ENCODE assay signal across 17 mouse cellular contexts in the genomic region with DNA sequence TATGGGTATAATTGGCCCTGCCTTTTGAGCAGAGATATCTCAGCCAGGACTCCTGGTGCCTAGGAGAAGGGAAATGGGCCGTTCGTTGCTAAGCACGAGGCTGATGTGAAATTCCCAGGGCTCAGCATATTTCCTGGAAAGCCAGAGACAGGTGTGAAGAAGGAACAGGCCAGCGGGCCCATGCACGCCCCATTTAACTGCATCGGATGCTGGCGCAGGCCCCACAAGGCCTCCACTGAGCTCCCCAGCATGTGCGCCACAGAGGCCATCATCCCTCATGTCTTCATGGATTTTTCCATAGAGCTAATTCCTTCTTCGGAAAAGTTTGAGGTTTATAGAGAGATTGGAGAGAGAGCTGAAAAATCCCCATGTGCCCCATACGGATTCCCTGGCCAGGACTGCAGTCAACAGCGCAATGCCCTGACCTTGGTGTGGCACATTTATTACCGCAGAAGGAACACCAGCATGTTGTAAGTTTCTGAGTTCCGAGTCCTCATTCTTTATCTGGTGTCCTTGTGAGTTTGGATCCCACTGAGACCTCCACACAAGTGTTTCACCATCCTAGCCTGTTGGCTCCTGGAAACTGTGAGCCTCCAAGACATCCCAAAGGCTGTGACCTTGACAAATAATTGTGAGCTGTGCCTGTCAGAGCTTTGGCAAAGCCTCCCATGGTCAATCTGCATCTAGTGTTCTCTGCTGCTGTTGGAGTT.
DNase-seq lines count a peak whose midpoint lies in the region.
"Had no signal": no experiment of that assay in that cellular context is flagged by ENCODE, and none has a peak within 500 bp of the region (broad histone marks: within the 10 kb centered on the region; RNA-seq: fewer than 3 reads in every experiment).

No protein-coding gene starts in this region.

- DNase-seq in cerebellum, adult 11-12 months = peak; percentile 63
- DNase-seq in cerebellum, postnatal 4 days (ENCODE audit: low spot score in 2 of 2) = no peak
- peak; percentile 71 for DNase-seq in adrenal gland, adult 8-10 months
- DNase-seq in adrenal gland, postnatal 36 days = peak; percentile 58 to 59
- DNase-seq in cerebellum, adult 9-11 months = peak; percentile 71
- DNase-seq in layer of hippocampus, adult 11-12 months (ENCODE audit: low spot score) = no peak
- DNase-seq in frontal cortex, postnatal 14 days (ENCODE audit: low spot score in 2 of 2) = no peak
- no peak for DNase-seq in heart, adult 18-20 months
- DNase-seq: forebrain, postnatal 0 days; gastrocnemius, postnatal 36 days; kidney, adult 11 months; layer of hippocampus, postnatal 36 days; liver, embryonic 13.5 days; lung, embryonic 14.5 days; right cerebral cortex, postnatal 14 days; thymus, adult 2 months; thymus, postnatal 4 days had no signal

Comparison
In these comparisons a context has a peak if more than half of its experiments do, and no peak if none do; other contexts are left out.
1. DNase-seq: peak in cerebellum, adult 11-12 months (single experiment), adrenal gland, adult 8-10 months (single experiment), adrenal gland, postnatal 36 days (2 of 2) and cerebellum, adult 9-11 months (single experiment); none in cerebellum, postnatal 4 days (0 of 2), layer of hippocampus, adult 11-12 months (single experiment), frontal cortex, postnatal 14 days (0 of 2) and heart, adult 18-20 months (0 of 2).